Mouse (Mus musculus) gastrocnemius, postnatal 10 days (tissue): ENCODE measurements around the gene Lrmp. TPM values are rescaled to one million over a fixed set of nuclear protein-coding genes. Genes with fewer than 3 reads are reported as not detected.

Source experiments
- DNase-seq: peaks from one replicate; pipeline ENCODE4 v3.0.0; 2021; ENCODE audit warnings: mixed read lengths
- total RNA-seq, 2 experiments: library from RNA; stranded (reverse); gene quantifications; 2 replicates each; pipeline ENCODE4 v1.2.3; 2021

Gene Lrmp
- total RNA-seq, 2 experiments from 2014 or later: 1.2 to 4.1 TPM

- DNase-seq: no peak
These were observed 87.1 kb downstream of the Lrmp start for GRCm38 (mm10) chr6:145202432-145203125.

- no peak for DNase-seq
These were observed 89.0 kb downstream of the Lrmp start for GRCm38 (mm10) chr6:145204440-145204839.

- DNase-seq: no peak
These were observed 89.7 kb downstream of the Lrmp start for GRCm38 (mm10) chr6:145205142-145205541.

GRCm38 (mm10) chr6:145210056-145210680, 94.7 kb downstream of the Lrmp start:
- DNase-seq: no peak

GRCm38 (mm10) chr6:145210816-145211338, 95.4 kb downstream of the Lrmp start, which contains the start of the genes Casc1 and Etfrf1:
Gene Casc1, minus strand, starts transcription at chr6:145211005.
Gene Etfrf1, plus strand, starts transcription at chr6:145211134.
- peak; percentile 96 for DNase-seq

GRCm38 (mm10) chr6:145211376-145212305, 96.2 kb downstream of the Lrmp start:
- no peak for DNase-seq

GRCm38 (mm10) chr6:145213916-145214315, 98.5 kb downstream of the Lrmp start:
- no peak for DNase-seq

GRCm38 (mm10) chr6:145215826-145216225, 100.4 kb downstream of the Lrmp start:
- no peak for DNase-seq

- DNase-seq: no peak
These were observed 108.8 kb downstream of the Lrmp start for GRCm38 (mm10) chr6:145224246-145224645.

Other genes with a start within 250 kb of the Lrmp start
- gene Bcat1, start 39.5 kb upstream of the Lrmp start, total RNA-seq: 10 to 100 TPM; 12.3 to 16.6 TPM
- under 1 TPM; 0.19 to 0.29 TPM for gene Casc1, start 95.4 kb downstream of the Lrmp start, total RNA-seq
- 10 to 100 TPM; 58.8 to 64.4 TPM for gene Etfrf1, start 95.5 kb downstream of the Lrmp start, total RNA-seq
- gene Kras, start 134.6 kb downstream of the Lrmp start, total RNA-seq: 10 to 100 TPM; 24.1 to 27.6 TPM